Mouse (Mus musculus) heart, embryonic 10.5 days (tissue): ENCODE results near the gene Kif1bp. TPM values are rescaled to one million over a fixed set of nuclear protein-coding genes. Genes with fewer than 3 reads are reported as not detected.

ENCODE experiments used
- DNase-seq: peaks from one replicate; pipeline ENCODE4 v3.0.0-alpha.2; 2017; ENCODE audit warnings: low spot score
- H3K27ac ChIP-seq: fragments of 300-500 bp; sonication (generic); 2 replicates; pipeline ENCODE4 v1.5.1; 2016; ENCODE audit warnings: mild to moderate bottlenecking
- H3K27me3 ChIP-seq: fragments of 300-500 bp; sonication (generic); 2 replicates; pipeline ENCODE4 v1.6.1; 2016; ENCODE audit warnings: mild to moderate bottlenecking; ENCODE audit not compliant: poor library complexity, insufficient read depth, severe bottlenecking
- H3K36me3 ChIP-seq: fragments of 300-500 bp; sonication (generic); 2 replicates; pipeline ENCODE4 v1.6.1; 2016; ENCODE audit warnings: mild to moderate bottlenecking, moderate library complexity
- H3K4me1 ChIP-seq: fragments of 300-500 bp; sonication (generic); 2 replicates; pipeline ENCODE4 v1.6.1; 2016; ENCODE audit warnings: mild to moderate bottlenecking
- H3K4me3 ChIP-seq: fragments of 300-500 bp; sonication (generic); 2 replicates; pipeline ENCODE4 v1.5.1; 2016; ENCODE audit warnings: mild to moderate bottlenecking, moderate library complexity
- H3K9me3 ChIP-seq: fragments of 300-500 bp; sonication (generic); 2 replicates; pipeline ENCODE4 v1.6.1; 2016; ENCODE audit warnings: mild to moderate bottlenecking, moderate library complexity
- WGBS: fragments of 180-500 bp; shearing (Covaris S2); methylation state at CpG from one replicate; pipeline ENCODE4 v1.1.7; 2016; 5-methylcytosine and 5-hydroxymethylcytosine counted together
- polyA plus RNA-seq: library from polyadenylated mRNA; unstranded; fragments of >200 nt; fragmentation: Nextera tagmentation; extraction: Ambion mirVana; gene quantifications from 2 replicates; pipeline ENCODE4 v1.2.1, GENCODE M21; 2016

Kif1bp gene
- polyA plus RNA-seq, 1 experiment from 2014 or later = 33.9 TPM

DNA sequence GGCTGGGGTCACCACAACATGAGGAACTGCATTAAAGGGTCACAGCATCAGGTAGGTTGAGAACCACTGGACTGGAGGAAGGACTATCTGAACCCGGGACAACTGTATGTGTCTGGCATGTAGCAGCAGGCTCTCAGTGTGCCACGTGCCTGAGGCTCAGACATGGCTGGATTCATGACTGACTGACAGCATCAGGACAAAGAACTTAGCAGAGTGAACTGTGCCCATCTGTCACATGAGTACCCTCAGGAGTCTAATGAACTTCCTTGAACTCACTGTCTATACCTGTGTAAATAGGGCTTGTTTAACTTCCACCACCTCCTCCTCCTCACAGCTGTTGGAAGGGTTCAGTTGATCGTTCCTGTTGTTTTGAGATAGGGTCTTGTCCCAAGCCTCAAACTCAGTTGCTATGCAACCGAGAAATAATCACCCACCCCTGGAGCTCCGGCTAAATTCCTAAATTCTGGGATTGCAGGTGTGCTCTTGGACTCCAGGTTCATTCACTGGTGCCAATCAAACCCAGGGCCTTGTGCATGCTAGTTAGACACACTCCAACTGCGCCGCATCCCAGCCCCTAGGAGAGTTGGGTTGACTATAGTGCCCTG lies 55.8 kb downstream of the Kif1bp start:
- H3K27ac ChIP-seq = no peak overlapping the region
- H3K9me3 ChIP-seq = no peaks in the 10 kb centered on the region
- no peaks in the 10 kb centered on the region for H3K36me3 ChIP-seq
- no peak for DNase-seq
- peaks cover 9% of the 10 kb centered on the region for H3K4me1 ChIP-seq
- H3K4me3 ChIP-seq = no peak overlapping the region
- H3K27me3 ChIP-seq = no peaks in the 10 kb centered on the region
- 79% methylated on average over 7 of the region's 7 CpGs for WGBS

DNA sequence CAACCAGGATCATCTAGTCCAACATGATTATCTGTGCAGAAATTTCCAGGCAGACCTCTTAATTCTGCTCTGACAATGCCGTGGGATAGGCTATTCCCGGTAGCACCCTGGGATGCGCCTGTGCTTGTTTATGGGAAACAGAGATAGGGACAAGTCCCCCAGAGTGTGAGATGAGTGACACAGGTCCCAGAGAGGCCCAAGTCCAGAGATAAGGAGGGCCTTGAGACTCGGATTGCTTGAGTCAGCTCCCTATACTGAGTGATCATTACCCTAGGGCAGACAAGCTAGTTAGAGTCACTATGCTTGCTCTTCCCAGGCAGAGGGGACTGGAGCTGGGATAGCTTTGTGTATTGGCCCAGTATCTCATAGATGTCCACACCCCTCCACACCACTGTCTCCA lies 56.5 kb downstream of the Kif1bp start:
- Histone ChIP-seq H3K4me3 (no peak overlapping the region), H3K27ac (no peak overlapping the region), H3K36me3 (no peaks in the 10 kb centered on the region), H3K27me3 (no peaks in the 10 kb centered on the region), H3K4me1 (peaks cover 9% of the 10 kb centered on the region), H3K9me3 (no peaks in the 10 kb centered on the region)
- DNase-seq = no peak
- 19% methylated on average over 4 of the region's 4 CpGs for whole genome bisulfite sequencing

DNA sequence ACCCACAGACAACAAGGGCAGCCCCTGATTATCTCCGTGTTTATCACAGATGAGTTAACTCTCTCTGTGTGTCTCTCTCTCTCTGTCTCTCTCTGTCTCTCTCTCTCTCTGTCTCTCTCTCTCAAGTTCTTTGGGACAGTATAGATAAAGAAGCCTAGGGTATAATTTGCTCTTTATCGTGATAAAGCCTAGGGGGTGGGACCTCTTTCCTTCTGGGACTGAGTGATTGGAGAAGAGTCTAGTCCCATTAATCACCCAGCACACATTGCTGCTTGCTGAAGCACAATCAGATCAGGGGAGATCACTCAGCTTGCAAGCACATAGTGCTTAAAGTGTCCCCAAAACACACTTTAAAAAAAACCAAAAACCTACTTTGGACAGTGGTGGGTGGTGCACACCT lies 57.3 kb downstream of the Kif1bp start:
- no peaks in the 10 kb centered on the region for H3K36me3 ChIP-seq
- no peak overlapping the region for H3K27ac ChIP-seq
- DNase-seq = no peak
- 56% methylated on average over 2 of the region's 2 CpGs for WGBS
- H3K4me1 ChIP-seq = peaks cover 9% of the 10 kb centered on the region
- no peak overlapping the region for H3K4me3 ChIP-seq
- no peaks in the 10 kb centered on the region for H3K27me3 ChIP-seq
- H3K9me3 ChIP-seq = no peaks in the 10 kb centered on the region

DNA sequence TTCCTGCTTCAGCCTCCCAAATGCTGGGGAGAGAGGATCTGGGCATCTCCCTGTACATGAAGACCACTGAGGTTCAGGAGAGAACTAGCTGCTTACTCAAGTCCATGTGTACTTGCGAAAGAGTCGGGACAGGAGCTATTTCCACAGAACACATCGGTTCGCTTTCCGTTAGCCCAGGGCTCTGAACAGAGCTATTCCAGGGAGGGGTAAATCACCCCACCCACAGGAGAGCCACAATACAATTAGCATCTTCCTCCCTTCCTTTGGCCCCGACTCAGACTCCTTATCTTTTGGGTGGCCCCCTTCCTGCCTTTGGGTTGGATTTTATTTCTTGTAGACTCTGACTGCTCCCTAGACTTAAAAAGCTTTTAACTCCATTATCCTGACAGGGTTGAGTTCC lies 60.7 kb downstream of the Kif1bp start:
- Histone ChIP-seq H3K4me1 (peaks cover 9% of the 10 kb centered on the region), H3K4me3 (no peak overlapping the region), H3K9me3 (no peaks in the 10 kb centered on the region), H3K27me3 (no peaks in the 10 kb centered on the region), H3K27ac (no peak overlapping the region), H3K36me3 (no peaks in the 10 kb centered on the region)
- 82% methylated on average over 6 of the region's 6 CpGs for WGBS
- DNase-seq = no peak

DNA sequence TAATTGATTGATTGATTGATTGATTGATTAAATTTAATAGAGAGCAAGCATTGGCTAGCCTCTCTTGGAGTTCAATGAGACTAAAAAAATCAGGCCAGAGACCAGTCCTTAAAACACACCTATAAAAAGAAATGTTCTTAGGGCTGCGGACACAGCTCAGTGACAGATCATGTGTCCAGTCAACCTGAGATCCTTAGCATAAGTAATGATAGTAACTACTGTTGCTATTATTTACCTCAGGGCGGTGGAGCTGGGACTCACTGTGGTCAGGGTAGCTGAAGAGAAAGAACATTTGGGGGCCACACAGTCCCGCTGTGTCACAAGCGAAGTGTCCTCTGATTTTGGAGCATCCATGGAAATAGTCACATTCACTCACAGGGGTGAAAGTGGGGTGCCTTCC lies 65.4 kb downstream of the Kif1bp start:
- WGBS = 87% methylated on average over 4 of the region's 4 CpGs
- DNase-seq = no peak
- Histone ChIP-seq H3K4me1 (peaks cover 6% of the 10 kb centered on the region; the same call in 1 of the 2 replicates), H3K36me3 (no peaks in the 10 kb centered on the region), H3K27ac (no peak overlapping the region), H3K9me3 (no peaks in the 10 kb centered on the region), H3K27me3 (peaks cover 6% of the 10 kb centered on the region; the same call in 1 of the 2 replicates), H3K4me3 (no peak overlapping the region)

DNA sequence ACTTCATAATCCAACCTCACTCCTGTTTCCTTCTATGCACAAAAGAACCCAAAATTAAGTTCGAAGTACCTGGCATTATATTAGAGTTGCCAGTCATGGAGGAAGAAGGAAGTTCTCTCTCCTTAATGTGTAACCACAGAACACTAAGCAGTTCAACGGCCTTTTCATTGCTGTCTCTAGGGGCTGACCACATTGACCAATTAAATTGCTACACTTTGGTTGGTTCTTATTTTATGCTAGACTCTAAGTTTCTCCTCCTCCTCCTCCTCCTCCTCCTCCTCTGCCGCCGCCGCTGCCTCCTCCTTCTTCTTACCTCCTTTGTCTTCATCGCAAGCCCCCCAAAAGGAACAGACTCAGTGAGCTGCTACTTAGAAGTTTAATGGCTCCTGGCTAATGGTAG lies 66.7 kb downstream of the Kif1bp start:
- 81% methylated on average over 6 of the region's 6 CpGs for WGBS
- H3K4me1 ChIP-seq = peaks cover 6% of the 10 kb centered on the region; the same call in 1 of the 2 replicates
- H3K9me3 ChIP-seq = no peaks in the 10 kb centered on the region
- DNase-seq = no peak
- H3K4me3 ChIP-seq = no peak overlapping the region
- H3K27me3 ChIP-seq = peaks cover 10% of the 10 kb centered on the region
- H3K27ac ChIP-seq = no peak overlapping the region
- H3K36me3 ChIP-seq = no peaks in the 10 kb centered on the region

DNA sequence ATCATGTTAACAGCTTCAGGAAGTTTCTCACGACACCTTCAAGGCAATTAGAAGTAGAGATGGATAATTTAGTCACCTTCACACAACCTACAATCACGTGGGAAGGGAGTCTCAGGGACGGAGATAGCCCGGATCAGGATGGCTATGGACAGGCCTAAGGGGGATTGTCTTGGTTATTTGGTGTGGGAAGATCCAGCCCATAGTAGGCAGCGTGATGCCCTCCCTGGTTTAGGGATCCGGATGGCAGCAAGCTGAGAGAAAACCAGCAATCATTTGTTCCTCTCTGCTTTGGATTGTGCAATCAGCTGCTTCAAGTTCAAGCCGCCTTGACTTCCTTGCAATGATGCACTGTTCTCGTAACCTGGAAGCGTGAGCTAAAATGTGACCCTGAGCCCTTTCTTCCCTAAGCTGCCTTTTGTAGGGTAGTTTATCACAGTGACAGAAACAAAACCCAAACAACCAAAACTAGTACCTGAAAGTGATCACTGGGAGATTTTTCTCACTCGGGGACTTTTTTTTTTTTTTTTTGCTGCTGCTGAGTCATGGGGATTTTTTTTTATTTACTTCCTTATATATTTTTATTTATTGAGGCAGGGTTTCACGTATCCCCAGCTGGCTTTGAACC lies 69.1 kb downstream of the Kif1bp start:
- 50% methylated on average over 11 of the region's 11 CpGs for WGBS
- Histone ChIP-seq H3K4me3 (peak overlapping the region; percentile 54; the same call in 1 of the 2 replicates), H3K27ac (no peak overlapping the region), H3K9me3 (no peaks in the 10 kb centered on the region), H3K27me3 (peaks cover 10% of the 10 kb centered on the region), H3K36me3 (no peaks in the 10 kb centered on the region), H3K4me1 (peaks cover 6% of the 10 kb centered on the region; the same call in 1 of the 2 replicates)
- no peak for DNase-seq

DNA sequence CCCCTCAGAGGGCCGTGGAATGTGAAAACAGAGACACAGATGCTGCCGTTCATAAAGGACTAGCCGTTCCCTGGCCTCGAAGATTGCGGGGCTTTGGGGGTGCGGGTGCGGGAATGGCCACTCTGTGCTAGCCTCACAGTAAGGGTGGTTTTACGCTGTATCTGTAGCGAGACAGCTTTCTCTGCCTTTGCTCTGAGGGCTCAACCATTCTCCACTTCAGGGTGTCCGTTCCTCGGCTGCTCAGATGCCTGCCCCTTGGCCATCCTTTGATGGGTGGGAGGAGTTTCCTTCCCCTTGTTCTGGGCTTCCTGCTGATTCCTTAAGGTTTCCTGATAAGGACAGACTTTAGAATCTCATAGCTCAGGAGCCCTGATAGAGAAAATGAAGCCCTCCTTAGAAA lies 69.8 kb downstream of the Kif1bp start:
- H3K9me3 ChIP-seq = no peaks in the 10 kb centered on the region
- 3% methylated on average over 11 of the region's 11 CpGs for WGBS
- no peak for DNase-seq
- peaks cover 6% of the 10 kb centered on the region; the same call in 1 of the 2 replicates for H3K4me1 ChIP-seq
- H3K4me3 ChIP-seq = peak overlapping the region; percentile 54
- no peak overlapping the region for H3K27ac ChIP-seq
- H3K27me3 ChIP-seq = peaks cover 10% of the 10 kb centered on the region
- H3K36me3 ChIP-seq = no peaks in the 10 kb centered on the region

DNA sequence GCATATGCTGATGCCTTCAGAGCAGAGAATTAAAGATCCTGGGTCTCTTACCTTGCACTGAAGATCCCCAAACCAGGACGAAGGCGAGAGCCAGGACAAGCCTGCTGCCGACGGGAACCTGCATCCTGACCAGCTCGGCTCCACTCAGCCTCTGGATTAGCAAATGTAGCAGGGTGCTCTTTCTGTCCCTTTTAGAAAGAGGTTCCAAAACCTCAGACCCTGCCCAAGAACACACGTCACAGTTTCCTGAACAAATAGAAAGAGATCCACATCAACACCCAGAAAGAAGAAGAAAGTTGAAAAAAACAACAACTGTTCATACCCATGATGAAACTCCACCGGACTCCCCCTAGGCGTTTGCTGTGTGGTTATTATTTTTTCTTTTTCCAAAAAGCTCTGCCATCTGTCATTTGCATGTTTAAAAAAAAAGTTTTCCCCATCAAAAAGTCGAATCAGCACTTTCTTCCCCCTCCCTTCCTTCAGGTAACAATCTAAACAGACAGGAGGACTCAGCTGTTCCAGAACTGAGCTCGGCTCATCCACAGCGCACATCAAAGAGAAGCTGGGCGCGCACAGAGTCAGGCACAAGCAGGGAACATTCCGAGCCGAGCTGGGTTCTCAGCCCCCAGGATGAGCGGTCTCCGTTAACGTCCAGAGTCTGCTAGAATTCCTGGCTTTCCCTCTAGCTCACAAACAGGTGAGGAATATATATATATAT lies 70.5 kb downstream of the Kif1bp start:
- whole genome bisulfite sequencing = 14% methylated on average over 18 of the region's 18 CpGs
- no peak overlapping the region for H3K27ac ChIP-seq
- no peaks in the 10 kb centered on the region for H3K9me3 ChIP-seq
- no peak for DNase-seq
- H3K36me3 ChIP-seq = no peaks in the 10 kb centered on the region
- H3K27me3 ChIP-seq = peaks cover 10% of the 10 kb centered on the region
- H3K4me3 ChIP-seq = peak overlapping the region; percentile 54
- H3K4me1 ChIP-seq = peaks cover 6% of the 10 kb centered on the region; the same call in 1 of the 2 replicates

DNA sequence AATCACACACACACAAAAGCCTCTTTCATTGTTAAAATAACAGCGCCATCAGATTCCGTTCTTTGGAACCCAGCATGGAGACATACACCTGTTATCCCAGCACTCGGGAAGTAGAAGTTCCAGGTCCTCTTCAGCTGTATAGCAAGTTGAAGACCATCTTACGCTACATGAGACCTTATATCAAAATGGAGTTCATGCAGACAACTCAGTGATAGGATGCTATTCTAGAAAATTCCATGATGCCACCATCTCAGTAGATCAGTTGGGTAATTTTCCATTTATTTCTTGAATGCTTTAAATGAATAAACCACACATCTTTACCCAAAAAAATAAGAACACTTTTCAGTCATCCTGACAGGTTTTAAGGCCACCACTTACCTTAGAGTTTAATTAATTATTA lies 71.2 kb downstream of the Kif1bp start:
- Histone ChIP-seq H3K9me3 (no peaks in the 10 kb centered on the region), H3K27ac (no peak overlapping the region), H3K4me1 (peaks cover 6% of the 10 kb centered on the region; the same call in 1 of the 2 replicates), H3K27me3 (peaks cover 10% of the 10 kb centered on the region), H3K36me3 (no peaks in the 10 kb centered on the region), H3K4me3 (no peak overlapping the region)
- 87% methylated on average over 4 of the region's 4 CpGs for WGBS
- no peak for DNase-seq

DNA sequence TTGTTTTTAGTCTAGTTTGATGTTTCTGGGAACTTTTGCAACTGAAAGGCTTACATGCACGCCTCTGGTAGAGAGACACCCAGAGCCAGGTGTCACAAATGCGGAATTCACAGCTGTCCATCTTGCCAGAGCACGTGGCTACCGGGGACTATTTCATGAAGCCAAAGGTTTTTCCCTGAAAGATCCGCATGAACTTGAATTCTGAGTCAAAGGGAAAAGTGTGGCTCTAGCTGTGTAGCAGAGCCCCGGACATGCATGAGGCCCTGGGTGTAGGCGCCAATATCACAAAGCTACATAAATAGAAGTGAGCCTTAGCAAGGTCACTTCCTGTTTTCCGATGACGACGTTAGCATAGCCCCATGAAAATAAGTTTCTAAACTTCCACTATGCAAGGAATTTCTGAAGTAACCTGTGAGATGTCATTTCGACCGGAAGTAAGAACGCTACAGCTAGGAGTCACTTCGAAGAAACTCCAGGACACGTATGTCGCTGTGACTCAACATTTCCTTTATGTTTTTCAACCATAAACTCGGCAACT lies 72.2 kb downstream of the Kif1bp start:
- Histone ChIP-seq H3K36me3 (no peaks in the 10 kb centered on the region), H3K9me3 (no peaks in the 10 kb centered on the region), H3K27me3 (peaks cover 10% of the 10 kb centered on the region), H3K4me1 (peaks cover 6% of the 10 kb centered on the region; the same call in 1 of the 2 replicates), H3K27ac (no peak overlapping the region), H3K4me3 (no peak overlapping the region)
- no peak for DNase-seq
- WGBS = 76% methylated on average over 17 of the region's 17 CpGs

DNA sequence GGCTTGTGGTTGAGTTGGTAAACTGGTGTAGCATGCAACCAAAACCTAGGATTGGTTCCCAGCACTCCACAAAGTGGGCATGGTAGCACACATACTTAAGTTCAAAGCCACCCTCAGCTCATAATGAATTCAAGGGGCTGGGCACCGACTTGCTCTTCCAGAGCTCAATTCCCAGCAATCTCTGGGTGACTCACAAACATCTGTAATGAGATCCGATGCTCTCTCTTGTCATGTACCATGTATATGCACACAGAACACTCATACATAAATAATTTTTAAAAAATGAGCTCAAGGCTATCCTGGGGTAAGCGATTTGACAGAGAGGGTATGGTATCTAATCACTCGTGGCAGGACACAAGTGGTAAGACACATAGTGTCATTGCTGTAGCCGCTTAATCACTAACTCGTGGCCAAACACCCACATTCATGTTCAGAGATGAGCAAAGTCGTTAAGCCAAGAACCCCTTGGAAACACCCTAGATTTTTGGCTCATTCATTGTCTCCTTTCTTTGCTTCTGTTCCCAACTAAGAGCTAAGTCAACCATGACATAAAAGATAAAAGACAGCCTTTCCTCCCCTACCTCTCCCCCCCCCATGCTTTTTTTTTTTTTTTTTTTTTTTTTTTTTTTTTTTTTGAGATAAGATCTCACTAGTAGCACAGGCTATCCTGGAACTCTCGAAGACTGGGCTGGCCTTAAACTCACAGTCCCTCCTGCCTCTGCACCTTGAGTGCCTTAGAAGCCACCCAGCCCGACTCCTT lies 72.9 kb downstream of the Kif1bp start:
- Histone ChIP-seq H3K36me3 (no peaks in the 10 kb centered on the region), H3K27me3 (peaks cover 10% of the 10 kb centered on the region), H3K4me3 (no peak overlapping the region), H3K27ac (no peak overlapping the region), H3K4me1 (peaks cover 6% of the 10 kb centered on the region; the same call in 1 of the 2 replicates), H3K9me3 (no peaks in the 10 kb centered on the region)
- WGBS = 78% methylated on average over 9 of the region's 9 CpGs
- peak; percentile 22 for DNase-seq
